Mouse (Mus musculus) T-helper 2 cell (primary cell): Measurements from ENCODE around the gene Plekhg6.

Source experiments
- in situ Hi-C: fragments of 300-600 bp; cut with MboI, MseI; formaldehyde crosslinking; loops from one replicate; pipeline ENCODE4 v1.15.1; 2025; ENCODE audit warnings: high pct_unique_total_duplicates

Gene Plekhg6

DNA sequence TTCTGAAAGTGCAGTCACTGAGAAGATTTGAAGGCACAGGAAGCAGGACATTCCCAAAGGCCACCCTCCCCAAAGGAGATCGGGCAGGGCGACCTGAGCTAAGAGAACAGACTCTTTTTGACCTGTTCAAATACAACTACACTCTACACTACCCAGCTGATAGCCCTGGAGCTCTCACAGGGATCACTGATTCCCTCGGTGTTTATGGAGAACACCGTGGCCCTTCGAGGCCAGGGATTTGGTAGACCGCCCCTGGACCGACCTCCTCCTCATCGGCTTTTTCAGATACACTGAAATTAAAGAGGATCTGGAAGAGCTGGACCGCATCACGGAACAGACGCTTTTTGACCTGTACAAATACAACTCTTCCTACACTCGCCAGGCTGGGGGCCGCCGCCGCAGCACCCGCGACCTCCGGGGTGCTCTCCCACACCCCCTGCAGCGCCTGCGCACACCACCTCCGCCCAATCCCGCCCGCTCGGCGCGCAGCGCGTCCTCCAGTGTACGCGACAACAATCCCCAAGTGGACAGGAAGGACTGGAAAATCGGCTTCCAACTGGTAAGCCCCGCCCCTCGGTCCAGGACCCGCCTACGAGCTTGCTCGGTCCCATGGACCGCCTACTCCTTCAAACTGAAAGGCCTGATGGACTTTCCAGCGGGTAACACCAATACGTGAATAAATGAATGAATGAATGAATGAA, 49.8 kb downstream of the Plekhg6 start:
- in situ Hi-C loops = no loop called here

DNA sequence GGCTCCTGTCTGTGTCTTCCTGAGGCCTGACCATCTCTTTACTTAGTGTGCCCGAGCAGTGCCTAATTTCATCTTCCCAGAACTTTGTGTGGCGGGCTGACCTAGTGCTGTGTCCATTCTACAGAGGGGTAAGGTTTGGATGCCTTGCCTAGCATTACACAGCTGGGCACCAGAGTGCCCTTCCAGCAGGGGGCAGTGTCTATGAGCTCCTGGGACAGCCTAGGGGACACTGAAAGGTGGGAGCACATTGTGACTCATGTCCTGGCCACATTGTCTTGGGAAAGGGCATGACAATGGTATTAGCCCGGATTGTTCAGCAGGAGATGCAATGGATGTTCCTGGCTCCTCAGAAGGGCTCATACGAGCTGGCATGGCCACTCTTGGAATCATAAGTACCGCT, 52.4 kb downstream of the Plekhg6 start:
- in situ Hi-C loops = no loop called here

DNA sequence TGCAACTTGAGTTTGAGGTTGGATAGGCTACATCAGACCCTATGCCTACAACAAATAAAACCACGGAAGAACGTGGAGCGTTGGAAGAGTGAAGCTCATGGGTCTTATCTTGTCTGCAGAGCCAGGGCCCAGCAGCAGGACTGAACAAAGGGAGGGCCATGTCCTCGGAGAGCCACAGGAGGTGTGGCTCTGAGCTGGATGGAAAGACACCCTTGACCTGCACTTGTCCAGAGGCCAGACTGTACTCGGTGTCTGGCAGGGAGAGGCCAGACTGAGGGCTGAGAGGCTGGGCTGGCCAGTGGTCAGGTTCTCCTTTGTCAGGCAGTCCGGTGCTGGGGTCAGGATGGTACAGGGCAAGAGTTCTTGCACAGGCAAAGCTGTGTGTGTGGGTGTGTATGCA, 55.3 kb downstream of the Plekhg6 start:
- in situ Hi-C loops = no loop called here

DNA sequence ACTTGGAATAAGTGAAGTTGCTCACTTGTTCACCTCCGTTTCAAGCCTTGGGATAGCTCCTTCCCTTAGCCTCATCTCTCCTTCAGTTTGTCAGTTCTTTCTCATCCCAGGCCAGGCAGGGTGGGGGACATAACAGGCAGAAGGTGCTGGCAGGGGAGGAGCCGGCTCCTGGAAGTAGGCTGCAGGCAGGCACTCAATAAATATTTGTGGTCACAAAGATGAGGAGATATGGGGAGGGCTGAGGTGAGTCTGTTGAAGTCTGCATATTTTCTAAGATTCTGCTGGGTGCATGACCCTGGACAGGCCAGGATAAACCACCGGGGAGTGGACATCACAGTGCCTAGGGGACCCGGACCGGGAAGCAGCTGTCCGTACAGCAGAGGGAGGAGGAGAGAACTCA, 57.0 kb downstream of the Plekhg6 start:
- in situ Hi-C loops = no loop called here

DNA sequence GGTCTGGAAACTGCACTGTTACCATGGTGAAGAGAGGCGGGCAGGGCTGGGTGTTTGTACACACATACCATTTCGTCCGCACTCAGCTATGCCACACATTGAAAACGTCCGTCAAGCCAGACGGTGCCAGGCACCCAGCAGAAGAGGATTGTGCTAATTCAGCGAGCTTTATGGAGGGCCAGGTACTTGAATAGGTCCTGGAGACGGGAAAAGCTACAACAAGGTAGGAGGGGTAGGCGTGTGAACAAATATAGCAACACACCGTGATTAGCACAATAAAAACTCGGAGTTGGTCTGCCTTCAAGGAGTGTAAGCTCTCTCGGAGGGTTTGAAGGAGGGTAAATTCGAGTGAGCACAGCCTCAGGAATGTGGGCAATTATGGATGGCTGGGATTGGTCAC, 57.8 kb downstream of the Plekhg6 start:
- in situ Hi-C loops = no loop called here

DNA sequence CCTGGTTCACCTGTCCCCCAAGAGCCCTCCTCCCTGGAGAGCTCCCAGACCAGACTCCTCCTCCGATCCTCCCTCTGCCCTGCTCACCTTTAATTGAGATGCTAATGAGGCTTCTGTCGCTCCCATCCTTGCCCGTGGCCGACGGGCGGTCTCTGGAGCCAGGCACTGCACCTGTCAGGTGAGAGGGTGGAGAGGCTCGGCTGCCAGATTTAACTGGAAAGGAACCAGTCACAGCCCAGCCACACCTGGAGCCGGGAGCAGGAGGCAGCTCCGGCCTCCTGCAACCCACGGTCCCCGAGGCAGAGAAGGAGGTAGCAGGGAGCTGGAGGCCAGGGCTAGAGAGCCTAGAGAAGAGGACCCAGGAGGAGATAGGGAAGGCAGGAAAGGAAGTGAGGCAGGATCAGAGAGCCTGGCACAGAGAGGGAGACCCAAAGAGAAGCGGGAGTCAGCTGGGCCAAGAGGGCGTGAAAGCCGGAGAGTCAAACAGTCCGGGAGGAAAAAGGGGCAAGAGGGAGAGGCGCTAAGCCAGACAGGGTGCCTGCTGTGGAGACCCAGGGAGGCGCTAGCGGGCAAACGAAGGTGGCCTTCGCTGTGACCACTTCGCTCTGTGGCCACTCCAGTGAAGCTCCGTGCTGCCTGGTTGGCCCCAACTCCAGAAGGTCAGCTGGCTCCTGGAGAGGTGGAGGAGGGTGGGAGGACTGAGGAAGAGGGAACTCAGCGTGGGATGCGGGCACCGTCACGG, 59.3 kb downstream of the Plekhg6 start:
- in situ Hi-C loops = no loop called here

DNA sequence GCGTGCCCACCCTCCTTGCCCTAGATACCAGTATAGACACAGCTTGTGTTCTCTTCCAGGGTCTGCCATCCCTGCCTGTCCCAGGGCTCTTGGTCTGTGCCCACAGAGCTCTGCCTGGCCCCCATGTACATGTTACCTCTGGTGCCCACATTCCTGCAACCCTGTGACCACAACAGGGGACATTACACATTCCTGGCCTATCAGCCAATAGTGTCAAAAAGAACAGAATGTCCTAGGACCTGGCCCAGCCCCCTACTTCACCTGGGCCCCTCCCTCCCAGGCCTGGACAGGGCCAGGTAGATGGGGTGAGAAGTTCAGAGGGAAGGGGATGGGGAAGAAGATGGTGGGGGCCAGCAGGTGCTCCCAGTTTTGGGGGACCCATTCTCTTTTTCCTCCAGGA, 60.3 kb downstream of the Plekhg6 start, which contains the start of gene Scnn1a:
TSS of gene Scnn1a (plus strand) at position 337 of the 400 bp plus-strand sequence.
- in situ Hi-C loops = no loop called here

DNA sequence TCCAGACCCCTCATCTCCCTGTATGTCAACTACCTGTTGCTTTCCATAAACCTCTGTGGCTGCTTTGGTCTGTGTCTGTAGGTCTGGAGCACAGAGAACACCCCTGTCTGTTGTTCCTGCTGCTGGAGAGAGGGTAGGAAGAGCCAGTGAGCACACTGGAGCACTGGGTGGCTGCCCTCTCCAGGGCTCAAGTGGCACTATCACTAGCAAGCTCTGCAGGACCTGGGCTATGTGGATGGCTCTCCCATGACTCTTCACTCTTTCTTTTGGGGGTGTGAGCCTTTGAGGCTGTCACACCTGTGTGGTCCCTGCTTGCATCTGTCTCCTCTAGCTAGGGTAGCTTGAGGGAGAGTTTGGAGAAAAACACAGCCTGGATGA, 60.7 kb downstream of the Plekhg6 start:
- in situ Hi-C loops = no loop called here

DNA sequence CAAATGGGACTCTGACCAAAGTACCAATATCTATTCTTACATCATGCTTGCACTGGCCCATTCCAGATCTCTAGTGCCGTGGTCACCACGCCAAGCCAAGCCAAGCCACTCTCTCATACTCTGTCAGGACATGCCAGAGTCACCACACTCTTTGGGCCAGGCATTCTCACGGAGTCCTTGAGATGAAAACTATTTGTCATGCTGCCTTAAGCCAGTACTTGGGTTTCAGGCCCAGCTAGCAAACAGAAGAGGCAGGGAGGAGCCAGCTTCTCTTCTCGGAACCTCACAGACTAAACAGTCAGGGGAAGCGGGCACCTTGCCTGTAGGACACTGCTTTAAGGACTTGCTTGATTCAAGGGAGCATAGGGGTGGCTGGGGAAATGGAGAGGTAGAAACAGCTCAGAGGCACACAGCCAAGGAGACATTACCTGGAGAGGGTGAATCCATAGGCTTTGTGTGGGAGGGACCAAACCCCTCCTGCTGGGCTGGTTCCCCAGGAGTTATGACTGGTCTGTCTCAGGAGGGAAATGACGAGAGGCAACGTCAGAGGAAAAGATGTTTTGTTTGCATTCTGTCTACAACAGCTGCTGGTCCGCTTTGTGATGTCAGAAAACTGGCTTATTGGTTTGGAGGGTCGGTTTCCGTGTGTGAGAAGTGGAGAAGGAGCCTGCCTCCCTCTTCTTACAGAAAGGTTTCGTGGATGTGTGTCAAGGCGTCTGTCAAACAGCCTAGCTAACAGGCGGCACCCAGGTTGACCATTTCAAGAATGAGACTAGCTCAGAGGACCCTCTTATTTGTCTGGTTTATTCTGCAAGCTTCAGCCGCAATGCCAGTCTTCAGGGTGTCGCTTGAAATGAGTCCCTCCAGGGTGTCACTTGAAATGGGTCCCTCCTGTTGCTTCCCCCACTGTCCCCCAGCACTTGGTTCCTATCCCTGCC, 61.3 kb downstream of the Plekhg6 start:
- in situ Hi-C loops = no loop called here

DNA sequence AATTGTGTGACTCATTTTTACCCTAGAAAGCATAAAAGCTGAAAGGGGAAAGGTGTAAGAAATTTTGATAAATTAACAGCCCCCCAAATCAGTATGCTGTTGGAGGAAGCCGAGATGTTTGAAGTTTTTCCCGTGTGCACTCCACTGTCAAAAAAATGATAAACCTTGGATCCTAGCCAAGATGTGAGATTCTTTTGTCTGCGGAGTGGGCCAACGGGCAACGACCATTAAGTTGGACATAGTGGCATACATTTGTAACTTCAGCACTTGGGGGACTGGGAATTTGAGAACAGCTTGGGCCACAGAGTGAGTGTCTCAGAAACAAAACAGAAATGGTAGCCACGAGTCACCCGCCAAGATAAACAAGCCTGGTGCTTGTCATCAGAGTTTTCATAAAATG, 63.5 kb downstream of the Plekhg6 start:
- in situ Hi-C loops = no loop called here

DNA sequence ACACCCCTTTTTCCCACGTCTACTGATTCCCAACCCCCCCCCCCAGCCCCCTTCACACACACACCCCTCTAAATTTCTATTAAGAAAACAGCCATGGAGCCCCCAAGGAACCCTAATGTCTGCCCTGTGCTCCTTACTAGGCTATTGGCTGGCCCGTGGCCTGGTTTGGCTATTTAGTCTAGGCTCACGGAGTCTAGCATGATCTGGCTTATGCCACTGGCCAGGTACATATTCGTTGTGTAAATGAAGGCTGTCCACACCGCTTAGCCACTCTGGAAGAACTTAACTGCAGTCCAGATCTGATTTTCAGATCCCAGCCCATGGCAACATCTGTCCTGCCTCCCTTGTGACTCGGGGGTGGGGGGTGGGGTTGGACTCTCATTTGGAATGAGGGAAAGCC, 65.8 kb downstream of the Plekhg6 start:
- in situ Hi-C loops = no loop called here

DNA sequence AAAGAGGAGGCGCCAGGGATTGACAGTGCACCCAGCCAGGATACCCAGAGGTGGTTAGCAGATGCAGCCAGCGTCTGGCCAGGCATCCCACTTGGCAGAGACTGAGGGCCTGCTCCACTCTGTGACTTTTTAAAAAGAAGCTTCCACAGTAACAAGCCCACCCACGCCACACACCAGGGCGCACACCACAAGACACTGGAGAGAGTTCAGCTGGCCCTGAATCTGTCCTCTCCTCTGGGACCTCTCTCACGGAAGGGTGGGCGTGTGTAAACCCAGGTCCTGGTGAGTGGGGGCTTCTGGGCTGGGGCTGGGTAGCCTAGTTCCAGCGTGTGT, 66.4 kb downstream of the Plekhg6 start:
- in situ Hi-C loops = no loop called here

DNA sequence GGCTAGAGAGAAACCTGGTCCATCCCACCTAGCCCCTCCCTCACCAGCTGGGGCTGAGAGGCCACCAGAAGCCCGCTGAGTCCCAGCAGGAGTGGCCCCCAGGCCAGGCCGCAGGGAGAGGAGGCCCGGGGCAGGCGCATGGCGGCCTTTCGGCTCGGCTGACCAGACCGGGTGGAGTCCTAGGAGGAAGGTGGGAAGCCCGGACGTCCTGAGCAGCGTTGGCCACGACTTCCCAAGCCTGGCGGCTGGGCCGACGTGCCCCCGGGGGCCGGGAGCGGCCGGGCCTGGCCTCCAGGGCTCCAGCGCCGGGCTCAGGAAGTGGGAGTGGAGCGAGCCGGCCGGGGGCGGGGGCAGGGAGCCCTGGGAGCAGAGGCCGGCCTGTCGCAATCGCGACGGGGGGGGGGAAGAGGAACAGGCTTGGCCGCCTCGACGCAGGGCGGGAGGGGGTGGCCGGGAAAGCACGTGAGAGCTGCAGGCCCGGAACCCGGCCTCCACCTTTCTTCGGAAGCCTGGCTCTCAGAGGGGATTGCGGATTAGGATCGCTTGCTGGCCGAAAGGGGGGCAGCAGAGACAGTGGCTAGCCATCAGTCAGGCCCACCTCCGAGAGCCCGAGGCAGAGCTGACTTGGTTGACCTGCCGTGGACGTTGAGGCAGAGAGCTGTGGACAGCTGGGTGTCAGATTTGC, 66.9 kb downstream of the Plekhg6 start, which contains the start of gene Ltbr:
TSS of gene Ltbr (minus strand) at position 340 of the 685 bp plus-strand sequence.
- in situ Hi-C loops = no loop called here
